Mouse (Mus musculus) gastrocnemius, postnatal 14 days (tissue): ENCODE results near the gene Kifc1. TPM values are rescaled to one million over a fixed set of nuclear protein-coding genes. Genes with fewer than 3 reads are reported as not detected.
"Not testable (repeated sequence)": the region's sequence is repeated elsewhere in the genome, so short reads cannot be mapped to it uniquely, and the experiment has no call there.

Experiments used
- DNase-seq: peaks from one replicate; pipeline ENCODE4 v3.0.0; 2021; ENCODE audit warnings: mixed read lengths
- intact Hi-C: fragments of 180-260 bp; cut with DNase I; formaldehyde crosslinking; loops from one replicate; pipeline ENCODE4 v1.15.1; 2025; ENCODE audit warnings: low total_unique reads
- total RNA-seq, 2 experiments: library from RNA; stranded (reverse); gene quantifications; 2 replicates each; pipeline ENCODE4 v1.2.3; 2021

The Kifc1 gene
- total RNA-seq, 2 experiments from 2014 or later: 3.3 to 4.4 TPM

DNA sequence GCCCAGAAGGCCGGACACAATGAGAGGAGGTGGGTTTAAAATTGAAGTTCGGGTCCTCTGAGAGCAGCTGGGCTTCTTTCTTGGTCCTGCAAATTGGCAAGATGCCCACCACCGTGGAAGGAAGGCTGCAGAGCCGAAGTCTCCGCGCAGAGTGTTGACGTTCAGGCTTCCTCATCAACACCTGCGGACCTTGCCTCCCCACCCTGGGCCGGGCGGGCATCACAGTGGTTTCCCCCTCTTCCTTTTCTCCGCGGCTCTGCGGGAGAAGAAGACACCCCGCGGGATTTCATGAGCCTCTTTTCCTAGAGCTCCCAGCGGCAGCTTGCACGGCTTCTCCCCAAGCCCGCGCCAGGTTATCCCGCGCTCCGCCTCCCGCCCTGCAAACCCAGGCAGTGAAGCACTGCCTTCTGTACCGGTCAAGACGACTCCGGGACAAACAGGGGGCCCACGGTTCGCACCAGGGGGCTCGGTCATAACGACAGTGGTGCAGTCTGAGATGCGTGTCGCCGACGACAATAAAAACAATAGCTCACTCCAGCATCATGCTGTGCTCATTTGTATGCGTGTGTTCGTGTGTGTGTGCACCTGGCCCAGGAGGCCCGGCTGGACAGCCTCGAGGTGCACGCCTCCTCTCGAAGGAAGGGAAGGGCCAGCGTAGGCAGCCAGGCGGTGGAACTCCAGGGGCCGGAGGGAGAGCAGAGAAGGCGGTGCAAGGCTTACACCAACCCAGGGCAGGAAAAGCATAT lies 18.0 kb upstream of the Kifc1 start:
- DNase-seq: peak; percentile 47
- intact Hi-C loops: no loop called here

DNA sequence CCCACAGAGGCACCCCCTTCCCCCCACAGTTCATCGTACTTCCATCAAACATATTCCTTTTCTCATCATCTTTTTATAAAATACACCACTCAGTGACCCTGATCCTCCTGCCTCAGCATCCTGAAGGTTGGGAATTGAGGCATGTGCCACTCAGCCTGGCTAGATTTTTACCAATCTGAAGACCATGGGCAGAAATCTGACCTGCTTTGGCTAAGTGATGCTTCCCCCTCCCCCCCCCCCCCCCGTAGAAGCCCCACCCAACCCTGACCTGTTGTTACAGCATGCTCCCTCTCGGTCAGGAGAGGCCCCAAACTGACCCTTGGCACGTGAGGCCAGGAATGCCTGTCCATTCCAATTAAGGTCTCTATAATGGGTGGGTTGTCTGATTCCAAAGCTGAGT lies 14.4 kb upstream of the Kifc1 start, which contains the start of gene Platr17:
Gene Platr17 (plus strand): TSS at position 301 of the 400 bp plus-strand sequence.
- intact Hi-C loops: loop anchor here (5.0 kb wide), 1 partner anchor 503 kb away; no protein-coding TSS in a partner anchor
- DNase-seq: not testable (repeated sequence)

DNA sequence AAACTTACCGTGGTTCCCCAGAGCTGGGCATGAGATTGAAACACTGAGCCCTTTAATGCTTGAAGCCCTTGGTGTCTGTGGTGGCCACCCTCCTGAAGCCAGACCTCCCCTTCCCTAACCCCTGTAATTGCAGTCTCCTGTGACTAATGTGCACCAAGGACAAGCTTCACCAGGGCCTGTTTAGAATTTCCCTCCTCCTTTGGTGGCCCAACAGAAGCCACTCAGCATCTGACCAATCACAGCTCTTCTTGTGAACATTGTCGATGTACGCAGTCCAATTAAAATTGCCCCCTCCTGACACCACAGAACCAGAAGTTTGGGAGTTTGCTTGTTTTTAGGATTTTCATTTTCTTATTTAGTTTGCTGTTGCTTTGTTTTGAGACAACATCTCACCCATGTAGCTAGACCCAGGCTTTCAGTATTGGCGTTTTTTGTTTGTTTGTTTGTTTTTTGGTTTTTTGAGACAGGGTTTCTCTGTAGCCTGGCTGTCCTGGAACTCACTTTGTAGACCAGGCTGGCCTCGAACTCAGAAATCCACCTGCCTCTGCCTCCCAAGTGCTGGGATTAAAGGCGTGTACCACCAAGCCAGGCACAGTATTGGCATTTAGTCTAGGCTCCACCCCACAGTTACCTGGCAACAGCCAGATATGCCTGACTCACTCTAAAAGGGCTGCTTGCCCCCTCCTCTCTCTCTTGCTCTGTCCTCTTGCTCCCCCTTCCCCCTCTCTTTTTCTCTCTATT lies 13.6 kb upstream of the Kifc1 start:
- intact Hi-C loops: loop anchor here (5.0 kb wide), 1 partner anchor 502 kb away; no protein-coding TSS in a partner anchor
- DNase-seq: not testable (repeated sequence)

DNA sequence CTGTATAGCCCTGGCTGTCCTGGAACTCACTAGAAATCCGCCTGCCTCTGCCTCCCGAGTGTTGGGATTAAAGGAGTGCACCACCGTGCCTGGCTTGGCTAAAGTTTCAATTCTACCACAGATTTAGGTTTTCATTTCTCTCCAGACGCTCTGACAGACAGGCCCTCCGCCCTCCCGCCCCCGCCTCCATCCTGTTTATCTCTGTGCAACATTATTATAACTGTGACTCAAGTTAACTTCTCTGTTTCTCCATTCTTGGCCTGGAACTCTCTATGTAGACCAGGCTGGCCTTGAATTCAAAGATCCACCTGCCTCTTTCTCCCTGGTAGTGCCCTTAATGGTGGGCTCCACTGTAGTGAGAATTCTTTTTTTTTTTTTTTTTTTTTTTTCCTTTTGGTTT lies 12.0 kb upstream of the Kifc1 start:
- DNase-seq: no peak
- intact Hi-C loops: loop anchor here (5.0 kb wide), 1 partner anchor 500 kb away; no protein-coding TSS in a partner anchor

GRCm38 (mm10) chr17:33902079-33902478 lies 11.6 kb upstream of the Kifc1 start:
- intact Hi-C loops: loop anchor here (5.0 kb wide), 1 partner anchor 500 kb away; no protein-coding TSS in a partner anchor

DNA sequence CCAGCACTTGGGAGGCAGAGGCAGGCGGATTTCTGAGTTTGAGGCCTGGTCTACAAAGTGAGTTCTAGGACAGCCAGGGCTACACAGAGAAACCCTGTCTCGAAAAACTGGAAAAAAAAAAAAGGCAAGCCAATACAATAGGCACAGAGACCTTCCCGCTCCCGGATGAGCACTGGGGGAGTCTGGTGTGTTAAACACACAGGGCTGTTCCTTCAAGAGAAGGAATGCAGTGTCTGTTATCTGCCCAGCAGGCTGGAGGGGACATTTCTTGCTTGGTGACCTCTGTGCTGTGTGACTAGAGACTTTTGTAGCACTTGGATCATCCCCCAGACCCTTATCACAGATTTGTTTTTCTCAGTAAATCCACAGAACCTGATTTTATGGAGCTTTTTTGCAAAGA lies 11.2 kb upstream of the Kifc1 start:
- DNase-seq: no peak
- intact Hi-C loops: loop anchor here (5.0 kb wide), 1 partner anchor 499 kb away; no protein-coding TSS in a partner anchor

More at GRCm38 (mm10) chr17:33902079-33902478, 11.6 kb upstream of the Kifc1 start:
- DNase-seq: no peak

- DNase-seq: no peak
- intact Hi-C loops: loop anchor here (5.0 kb wide), 1 partner anchor 499 kb away; no protein-coding TSS in a partner anchor
Measured at GRCm38 (mm10) chr17:33900989-33901314, 10.5 kb upstream of the Kifc1 start.

- intact Hi-C loops: loop anchor here (5.0 kb wide), 1 partner anchor 498 kb away; no protein-coding TSS in a partner anchor
- DNase-seq: no peak
Measured at GRCm38 (mm10) chr17:33900281-33900988, 10.0 kb upstream of the Kifc1 start.

DNA sequence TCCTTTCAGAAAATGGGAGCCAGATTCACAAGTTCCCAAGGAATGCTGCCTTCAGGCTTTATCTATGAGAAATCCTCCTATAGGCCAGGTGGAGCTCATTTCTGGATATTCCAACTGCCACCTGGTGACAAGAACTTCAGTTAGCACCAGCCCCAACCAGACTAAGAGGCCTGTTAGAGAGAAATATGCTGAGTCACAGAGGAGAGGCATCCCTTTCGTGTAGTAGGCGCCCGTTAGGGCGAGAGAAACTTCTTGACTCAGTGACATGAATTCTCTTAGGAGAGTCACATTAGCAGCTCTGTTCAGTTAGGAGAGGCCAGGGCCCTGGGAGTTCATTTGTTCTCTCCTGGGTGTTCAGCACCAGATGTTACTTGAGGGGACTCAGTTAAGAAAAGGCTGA lies 9.2 kb upstream of the Kifc1 start:
- no peak for DNase-seq
- intact Hi-C loops: loop anchor here (5.0 kb wide), 1 partner anchor 497 kb away; no protein-coding TSS in a partner anchor

DNA sequence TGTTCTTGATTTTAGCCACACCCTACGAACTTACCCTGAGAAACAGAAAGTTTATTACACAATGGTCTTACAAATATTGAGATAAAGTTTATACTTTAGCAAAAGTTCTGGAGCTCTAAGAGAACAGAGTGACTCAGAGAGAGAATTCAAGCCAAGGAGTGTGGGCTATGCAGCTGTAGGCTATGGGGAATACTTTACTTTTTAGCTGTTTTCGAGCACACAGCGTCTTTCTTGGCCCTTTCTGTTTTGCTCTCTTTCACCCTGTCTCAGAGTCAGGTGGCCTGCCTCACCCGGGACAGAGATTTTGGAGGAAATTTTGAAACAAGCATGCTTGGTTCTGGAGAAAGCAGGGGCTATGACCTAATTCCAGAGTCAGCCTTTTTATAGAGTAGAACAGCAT lies 7.7 kb upstream of the Kifc1 start:
- DNase-seq, intact Hi-C loops: not testable (repeated sequence)

- DNase-seq: no peak
- intact Hi-C loops: no loop called here
Measured at GRCm38 (mm10) chr17:33897114-33897794, 6.8 kb upstream of the Kifc1 start.

DNA sequence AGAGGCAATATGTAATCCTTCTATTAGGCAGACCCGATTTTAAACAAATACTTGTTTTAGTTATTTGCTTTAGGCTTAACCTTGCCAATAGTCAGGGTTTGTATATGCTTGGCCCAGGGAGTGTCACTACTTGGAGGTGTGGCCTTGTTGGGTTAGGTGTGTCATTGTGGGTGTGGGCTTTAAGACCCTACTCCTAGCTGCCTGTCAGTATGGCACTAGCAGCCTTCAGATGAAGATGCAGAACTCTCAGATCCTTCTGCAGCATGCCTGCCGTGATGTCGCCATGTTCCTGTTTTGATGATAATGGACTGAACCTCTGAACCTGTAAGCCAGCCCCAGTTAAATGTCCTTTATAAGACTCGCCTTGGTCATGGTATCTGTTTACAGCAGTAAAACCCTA lies 2.5 kb upstream of the Kifc1 start:
- DNase-seq, intact Hi-C loops: not testable (repeated sequence)

DNA sequence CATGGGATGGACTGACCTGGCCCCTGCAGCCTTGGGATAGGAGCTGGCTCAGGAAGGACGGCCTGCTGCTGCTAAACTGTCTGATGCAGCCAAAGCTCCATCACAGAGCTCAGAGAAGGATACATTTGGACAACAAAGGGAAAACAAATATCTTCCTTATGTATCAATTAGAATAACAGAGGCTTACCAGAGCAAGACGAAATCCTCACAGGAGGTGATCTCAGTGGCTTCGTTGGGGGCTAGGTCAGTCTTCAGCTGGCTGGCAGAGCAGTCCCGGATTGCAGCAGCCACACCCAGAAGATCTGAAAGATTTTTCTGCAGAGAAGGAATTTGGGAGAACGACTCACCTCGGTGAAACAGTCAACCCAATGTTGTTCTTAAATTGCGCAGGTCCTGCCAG lies 2.0 kb upstream of the Kifc1 start:
- intact Hi-C loops: no loop called here
- no peak for DNase-seq

DNA sequence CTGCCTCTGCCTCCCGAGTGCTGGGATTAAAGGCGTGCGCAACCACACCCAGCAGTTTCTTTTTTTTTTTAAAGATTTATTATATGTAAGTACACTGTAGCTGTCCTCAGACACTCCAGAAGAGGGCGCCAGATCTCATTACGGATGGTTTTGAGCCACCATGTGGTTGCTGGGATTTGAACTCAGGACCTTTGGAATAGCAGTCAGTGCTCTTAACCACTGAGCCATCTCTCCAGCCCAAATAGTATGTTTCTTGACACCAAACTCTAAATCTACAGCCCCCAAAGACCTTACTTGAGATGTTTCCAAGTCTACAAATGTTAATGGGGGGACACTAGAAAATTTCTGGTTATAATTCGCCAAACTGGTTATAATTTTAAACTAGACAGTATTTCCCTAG lies 1.4 kb upstream of the Kifc1 start:
- DNase-seq, intact Hi-C loops: not testable (repeated sequence)

DNA sequence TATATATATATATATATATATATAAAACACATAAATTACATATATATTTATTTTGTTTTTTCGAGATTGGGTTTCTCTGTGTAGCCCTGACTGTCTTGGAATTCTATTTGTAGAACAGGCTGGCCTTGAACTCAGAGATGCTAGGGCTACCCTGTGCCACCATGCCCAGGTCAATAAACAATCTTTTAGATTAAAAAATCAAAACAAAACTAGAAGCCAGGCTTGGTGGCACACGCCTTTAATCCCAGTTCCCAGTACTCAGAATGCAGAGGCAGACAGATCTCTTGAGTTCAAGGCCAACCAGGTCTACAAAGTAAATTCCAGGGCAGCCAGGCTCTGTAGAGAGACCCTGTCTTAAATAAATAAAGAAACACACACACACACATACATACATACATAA lies 896 bp upstream of the Kifc1 start:
- no peak for DNase-seq
- intact Hi-C loops: no loop called here

GRCm38 (mm10) chr17:33889941-33890532 lies 424 bp downstream of the Kifc1 start:
- DNase-seq, intact Hi-C loops: not testable (repeated sequence)

GRCm38 (mm10) chr17:33888230-33888629 lies 2.2 kb downstream of the Kifc1 start:
- intact Hi-C loops, DNase-seq: not testable (repeated sequence)

DNA sequence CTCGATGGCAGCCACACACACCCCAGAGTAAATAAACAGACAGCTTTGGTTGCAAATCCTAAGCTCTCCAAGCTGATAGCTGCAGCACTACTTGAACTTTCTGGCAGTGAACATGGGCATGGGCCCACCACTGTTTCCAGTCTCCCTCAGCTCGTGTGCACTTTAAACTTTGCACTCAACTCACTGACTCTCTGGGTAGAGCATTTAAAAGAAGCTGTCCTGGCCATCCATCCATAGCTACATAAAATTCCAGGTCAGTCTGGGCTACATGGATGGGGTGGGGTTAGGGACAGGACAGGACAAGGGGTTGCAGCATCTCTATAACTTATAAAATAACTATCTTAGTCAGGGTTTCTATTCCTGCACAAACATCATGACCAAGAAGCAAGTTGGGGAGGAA lies 2.7 kb downstream of the Kifc1 start:
- intact Hi-C loops, DNase-seq: not testable (repeated sequence)

- DNase-seq, intact Hi-C loops: not testable (repeated sequence)
Measured at GRCm38 (mm10) chr17:33884320-33884719, 6.1 kb downstream of the Kifc1 start.
